Mouse (Mus musculus): ENCODE results near the gene Mfsd4b3. TPM values are rescaled to one million over a fixed set of nuclear protein-coding genes. Genes with fewer than 3 reads are reported as not detected.

The Mfsd4b3 gene
- polyA plus RNA-seq, 1 experiment = 0.07 TPM

DNA sequence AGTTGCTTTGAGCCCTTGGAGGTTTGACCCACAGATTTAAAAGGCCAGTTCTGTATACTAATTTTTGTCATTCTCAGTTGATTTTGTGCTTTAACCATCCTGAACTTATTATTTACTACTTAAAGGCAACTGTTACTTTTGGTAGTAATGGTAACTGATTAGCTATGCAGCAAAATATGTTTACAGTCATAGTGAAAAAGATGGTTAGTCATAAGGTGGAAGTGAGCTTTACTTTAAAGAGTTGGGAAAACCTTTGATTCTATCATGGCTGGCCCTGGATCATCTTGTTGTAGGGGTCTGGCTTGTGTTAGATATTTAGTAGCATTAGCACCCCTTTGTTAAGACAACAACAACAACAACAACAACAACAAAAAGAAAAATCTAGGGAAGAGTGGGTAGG, 47.3 kb downstream of the Mfsd4b3 start:
- DNase-seq (ENCODE audit: low read depth) = no peak
- no peak for TF ChIP-seq CTCF (IDR thresholded peaks at IDR 0.05; ENCODE audit: borderline replicate concordance, extremely low read depth, insufficient read depth, insufficient read length)
- TF ChIP-seq POLR2A (IDR thresholded peaks at IDR 0.05; ENCODE audit: borderline replicate concordance, extremely low read depth, insufficient read depth, insufficient read length, poor library complexity, severe bottlenecking) = no peak

DNA sequence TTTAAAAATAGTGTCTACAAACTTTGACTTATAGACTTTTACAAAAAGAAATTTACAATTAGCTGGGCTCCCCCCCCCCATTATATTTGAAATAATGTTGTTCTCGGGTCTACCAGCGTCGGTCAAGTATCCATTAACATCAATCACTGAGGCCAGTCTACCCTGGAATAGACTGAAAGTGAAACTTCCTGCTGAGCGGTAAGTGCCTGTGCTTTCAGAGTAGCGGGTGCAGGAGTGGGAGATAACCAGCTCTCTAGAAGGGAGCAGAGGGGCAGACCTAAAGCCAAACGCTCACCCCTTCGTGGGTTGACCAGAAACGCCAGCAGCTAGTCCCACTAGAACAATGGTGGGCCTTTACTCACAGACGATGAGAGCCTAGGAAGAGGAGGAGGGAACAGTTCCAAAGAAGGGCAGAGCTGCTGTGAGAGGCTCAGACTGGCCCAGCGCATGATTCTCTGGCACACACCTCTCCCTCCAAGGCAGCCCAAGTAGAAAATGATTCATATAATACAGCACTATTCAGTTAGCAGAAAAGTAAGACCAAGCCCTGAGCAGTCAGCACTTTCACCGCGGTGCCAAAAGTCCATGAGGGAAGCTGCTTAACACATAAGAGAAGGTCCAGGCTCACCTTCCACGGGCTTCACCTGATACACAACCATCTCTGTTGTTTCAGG, 51.0 kb downstream of the Mfsd4b3 start:
- TF ChIP-seq CTCF (IDR thresholded peaks at IDR 0.05; ENCODE audit: borderline replicate concordance, extremely low read depth, insufficient read depth, insufficient read length) = no peak
- no peak for TF ChIP-seq POLR2A (IDR thresholded peaks at IDR 0.05; ENCODE audit: borderline replicate concordance, extremely low read depth, insufficient read depth, insufficient read length, poor library complexity, severe bottlenecking)

DNA sequence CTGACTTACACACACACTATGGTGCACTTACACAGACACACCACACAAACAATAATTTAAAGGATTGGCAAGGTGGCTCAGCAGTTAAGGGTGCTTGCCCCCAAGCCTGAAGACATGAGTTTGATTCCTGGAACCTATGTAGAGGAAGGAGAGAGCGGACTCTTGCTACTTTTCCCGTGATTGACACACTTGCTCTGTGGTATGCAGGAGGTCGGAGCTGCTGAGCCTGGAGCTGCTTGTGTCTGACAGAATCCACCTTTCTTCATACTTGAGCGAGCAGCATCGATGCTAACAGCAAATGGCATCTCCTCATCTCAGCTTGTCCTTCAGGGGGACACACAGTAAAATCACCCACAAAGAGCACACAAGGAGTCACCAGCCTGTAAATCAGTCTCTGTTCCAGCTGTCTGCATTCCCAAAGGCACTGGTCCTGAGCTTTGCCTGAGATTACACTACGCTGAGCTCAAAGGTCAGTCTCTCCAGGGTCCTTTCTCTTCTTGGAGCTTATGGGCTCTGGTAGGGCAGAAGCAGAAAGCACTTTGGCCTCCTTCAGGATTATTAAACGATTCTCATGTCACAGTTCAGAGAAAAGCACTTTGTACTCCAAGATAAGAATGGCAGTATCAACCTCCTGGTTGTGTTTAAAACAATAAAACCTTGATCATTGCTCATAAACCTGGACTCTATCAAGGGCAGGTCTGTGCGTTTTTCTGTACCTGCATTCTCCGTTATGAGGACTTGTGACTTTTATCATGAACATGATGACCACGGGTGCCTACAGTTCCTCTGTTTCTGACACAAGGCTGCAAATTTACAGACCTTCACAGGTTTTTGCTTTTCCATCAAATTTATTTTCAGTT, 52.9 kb downstream of the Mfsd4b3 start:
- no peak for DNase-seq (ENCODE audit: low read depth)
- TF ChIP-seq POLR2A (IDR thresholded peaks at IDR 0.05; ENCODE audit: borderline replicate concordance, extremely low read depth, insufficient read depth, insufficient read length, poor library complexity, severe bottlenecking) (no peak), CTCF (IDR thresholded peaks at IDR 0.05; ENCODE audit: borderline replicate concordance, extremely low read depth, insufficient read depth, insufficient read length) (no peak)

More for the DNA sequence above, 51.0 kb downstream of the Mfsd4b3 start:
- DNase-seq (ENCODE audit: low read depth) = no peak

DNA sequence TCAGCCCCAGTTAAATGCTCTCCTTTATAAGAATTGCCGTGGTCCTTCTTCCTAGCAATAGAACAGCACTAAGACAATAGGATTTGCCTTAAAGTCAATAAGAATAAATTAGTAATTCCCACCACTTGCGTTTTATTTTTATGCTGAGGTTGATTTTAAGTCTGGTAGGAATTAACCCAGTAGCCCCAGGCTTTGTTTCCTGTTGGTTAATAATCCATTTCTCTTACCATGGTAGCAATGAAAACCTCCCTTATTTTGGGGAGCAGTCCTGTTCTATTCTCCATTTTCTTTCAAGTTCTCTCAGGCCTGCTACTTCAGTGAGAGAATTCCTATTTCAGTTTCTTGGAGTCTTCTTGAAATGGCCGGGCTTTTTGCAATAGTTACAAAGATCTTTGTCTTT, 55.8 kb downstream of the Mfsd4b3 start:
- no peak for DNase-seq (ENCODE audit: low read depth)
- TF ChIP-seq POLR2A (IDR thresholded peaks at IDR 0.05; ENCODE audit: borderline replicate concordance, extremely low read depth, insufficient read depth, insufficient read length, poor library complexity, severe bottlenecking) = no peak
- no peak for TF ChIP-seq CTCF (IDR thresholded peaks at IDR 0.05; ENCODE audit: borderline replicate concordance, extremely low read depth, insufficient read depth, insufficient read length)

DNA sequence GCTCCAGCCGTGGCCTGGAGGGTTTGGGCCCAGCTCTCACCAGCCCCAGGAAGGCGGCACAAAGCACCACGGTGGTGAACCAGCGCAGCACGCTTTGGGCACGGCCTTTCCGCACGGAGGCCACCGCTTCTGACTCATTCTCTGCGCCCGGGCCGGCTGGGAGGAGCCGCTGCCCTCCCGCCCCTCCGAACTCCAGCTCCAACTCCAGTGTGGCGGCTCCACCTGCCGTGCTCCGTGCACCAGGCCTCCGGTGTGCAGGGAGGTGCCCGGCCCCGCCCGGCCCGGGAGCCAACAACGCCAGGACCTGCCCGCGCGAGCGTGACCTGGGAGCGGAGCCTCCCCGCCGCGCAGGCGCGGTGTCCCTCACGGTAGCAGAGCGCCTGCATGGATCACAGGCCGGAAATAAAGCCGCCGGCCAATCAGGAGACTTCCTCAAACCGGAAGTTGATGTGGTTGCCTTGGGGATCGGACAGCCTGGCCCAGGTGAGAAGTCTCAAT, 61.0 kb downstream of the Mfsd4b3 start, which contains the start of gene Mfsd4b4:
Mfsd4b4 (minus strand) TSS at position 365 of the 498 bp plus-strand sequence.
- no peak for TF ChIP-seq CTCF (IDR thresholded peaks at IDR 0.05; ENCODE audit: borderline replicate concordance, extremely low read depth, insufficient read depth, insufficient read length)
- TF ChIP-seq POLR2A (IDR thresholded peaks at IDR 0.05; ENCODE audit: borderline replicate concordance, extremely low read depth, insufficient read depth, insufficient read length, poor library complexity, severe bottlenecking) = peak; percentile 98
- DNase-seq (ENCODE audit: low read depth) = peak; percentile 97

Other genes starting within 250 kb of the Mfsd4b3 start
- gene Rev3l, start 228.0 kb downstream of the Mfsd4b3 start, polyA plus RNA-seq (2012; rRNA removed) = 113 and 127 TPM in 2 replicates
- gene Mfsd4b4, start 60.9 kb downstream of the Mfsd4b3 start, polyA plus RNA-seq (2012; rRNA removed) = 8.6 and 11.0 TPM in 2 replicates
- not detected in 2 replicates for gene Mfsd4b2, start 33.2 kb downstream of the Mfsd4b3 start, polyA plus RNA-seq (2012; rRNA removed)
- gene Mfsd4b5, start 26.5 kb upstream of the Mfsd4b3 start, polyA plus RNA-seq (2012; rRNA removed) = 0.05 and 0.08 TPM in 2 replicates
- 0.11 and 0.33 TPM in 2 replicates for gene Mfsd4b1, start 65.1 kb upstream of the Mfsd4b3 start, polyA plus RNA-seq (2012; rRNA removed)
- 3.0 and 7.5 TPM in 2 replicates for gene Slc16a10, start 182.1 kb upstream of the Mfsd4b3 start, polyA plus RNA-seq (2012; rRNA removed)

All from brain, embryonic 14.5 days (tissue).